Mouse (Mus musculus): ENCODE measurements around the gene Kiss1. TPM values are rescaled to one million over a fixed set of nuclear protein-coding genes. Genes with fewer than 3 reads are reported as not detected.

Gene Kiss1
- polyA plus RNA-seq, 1 experiment from 2014 or later = not detected

- DNase-seq (ENCODE audit: low spot score) = no peak
- H3K4me3 ChIP-seq = no peak overlapping the region
- WGBS = 53% methylated on average over 14 of the region's 14 CpGs
- H3K4me1 ChIP-seq = peaks cover 49% of the 10 kb centered on the region
- peak overlapping the region; percentile 31; the same call in 1 of the 2 replicates for H3K27ac ChIP-seq
- peaks cover 40% of the 10 kb centered on the region for H3K36me3 ChIP-seq
- peaks cover 8% of the 10 kb centered on the region; the same call in 1 of the 2 replicates for H3K27me3 ChIP-seq (ENCODE audit: insufficient read depth, poor library complexity, severe bottlenecking)
- H3K9me3 ChIP-seq = no peaks in the 10 kb centered on the region
These were observed 22.9 kb upstream of the Kiss1 start for GRCm38 (mm10) chr1:133298816-133299215.

GRCm38 (mm10) chr1:133302540-133302939 is 19.1 kb upstream of the Kiss1 start:
- Histone ChIP-seq H3K4me1 (peaks cover 38% of the 10 kb centered on the region), H3K9me3 (no peaks in the 10 kb centered on the region), H3K36me3 (peaks cover 18% of the 10 kb centered on the region; the same call in 1 of the 2 replicates), H3K27ac (peak overlapping the region; percentile 53; the same call in 1 of the 2 replicates), H3K27me3 (ENCODE audit: insufficient read depth, poor library complexity, severe bottlenecking) (peaks cover 8% of the 10 kb centered on the region; the same call in 1 of the 2 replicates), H3K4me3 (no peak overlapping the region)
- 18% methylated on average over 3 of the region's 3 CpGs for WGBS
- DNase-seq (ENCODE audit: low spot score) = no peak

GRCm38 (mm10) chr1:133306842-133307241 is 14.8 kb upstream of the Kiss1 start:
- Histone ChIP-seq H3K4me1 (peaks cover 28% of the 10 kb centered on the region), H3K9me3 (no peaks in the 10 kb centered on the region), H3K27ac (peak overlapping the region; percentile 65), H3K4me3 (no peak overlapping the region), H3K36me3 (no peaks in the 10 kb centered on the region), H3K27me3 (ENCODE audit: insufficient read depth, poor library complexity, severe bottlenecking) (0 out of 2 replicates have a peak, but pooled peaks cover 5% of the 10 kb centered on the region)
- no peak for DNase-seq (ENCODE audit: low spot score)
- WGBS = 19% methylated on average over 4 of the region's 4 CpGs

GRCm38 (mm10) chr1:133307318-133307717 is 14.4 kb upstream of the Kiss1 start:
- no peaks in the 10 kb centered on the region for H3K36me3 ChIP-seq
- H3K27me3 ChIP-seq (ENCODE audit: insufficient read depth, poor library complexity, severe bottlenecking) = peaks cover 8% of the 10 kb centered on the region; the same call in 1 of the 2 replicates
- peaks cover 28% of the 10 kb centered on the region for H3K4me1 ChIP-seq
- 19% methylated on average over 6 of the region's 6 CpGs for WGBS
- H3K4me3 ChIP-seq = no peak overlapping the region
- H3K27ac ChIP-seq = no peak overlapping the region
- no peak for DNase-seq (ENCODE audit: low spot score)
- H3K9me3 ChIP-seq = no peaks in the 10 kb centered on the region

GRCm38 (mm10) chr1:133309652-133310267 is 11.9 kb upstream of the Kiss1 start, which contains the start of gene Golt1a:
Gene Golt1a (plus strand): TSS chr1:133309800.
- DNase-seq (ENCODE audit: low spot score) = no peak
- Histone ChIP-seq H3K27ac (0 out of 2 replicates have a peak within 1 kb of the TSS, but pooled peaks have one; percentile 11), H3K27me3 (ENCODE audit: insufficient read depth, poor library complexity, severe bottlenecking) (peaks cover 19% of the 10 kb centered on the region; the same call in 1 of the 2 replicates), H3K9me3 (no peaks in the 10 kb centered on the region), H3K4me3 (no peak within 1 kb of the TSS), H3K4me1 (peaks cover 24% of the 10 kb centered on the region), H3K36me3 (no peaks in the 10 kb centered on the region)
- 60% methylated on average over 14 of the region's 14 CpGs for WGBS

- DNase-seq (ENCODE audit: low spot score) = no peak
- Histone ChIP-seq H3K36me3 (no peaks in the 10 kb centered on the region), H3K27ac (no peak overlapping the region), H3K9me3 (no peaks in the 10 kb centered on the region), H3K4me1 (peaks cover 24% of the 10 kb centered on the region), H3K27me3 (ENCODE audit: insufficient read depth, poor library complexity, severe bottlenecking) (peaks cover 19% of the 10 kb centered on the region; the same call in 1 of the 2 replicates), H3K4me3 (no peak overlapping the region)
- 52% methylated on average over 4 of the region's 4 CpGs for WGBS
These were observed 10.4 kb upstream of the Kiss1 start for GRCm38 (mm10) chr1:133311240-133311639.

- WGBS = 8% methylated on average over 10 of the region's 10 CpGs
- Histone ChIP-seq H3K9me3 (no peaks in the 10 kb centered on the region), H3K27ac (no peak overlapping the region), H3K4me3 (no peak overlapping the region), H3K36me3 (no peaks in the 10 kb centered on the region), H3K27me3 (ENCODE audit: insufficient read depth, poor library complexity, severe bottlenecking) (peaks cover 19% of the 10 kb centered on the region; the same call in 1 of the 2 replicates), H3K4me1 (peaks cover 21% of the 10 kb centered on the region)
- DNase-seq (ENCODE audit: low spot score) = no peak
These were observed 9.7 kb upstream of the Kiss1 start for GRCm38 (mm10) chr1:133311946-133312345.

- 22% methylated on average over 8 of the region's 8 CpGs for WGBS
- H3K27me3 ChIP-seq (ENCODE audit: insufficient read depth, poor library complexity, severe bottlenecking) = peaks cover 19% of the 10 kb centered on the region; the same call in 1 of the 2 replicates
- DNase-seq (ENCODE audit: low spot score) = no peak
- no peak overlapping the region for H3K4me3 ChIP-seq
- peaks cover 18% of the 10 kb centered on the region for H3K4me1 ChIP-seq
- no peak overlapping the region for H3K27ac ChIP-seq
- no peaks in the 10 kb centered on the region for H3K9me3 ChIP-seq
- no peaks in the 10 kb centered on the region for H3K36me3 ChIP-seq
These were observed 7.3 kb upstream of the Kiss1 start for GRCm38 (mm10) chr1:133314364-133314763.

GRCm38 (mm10) chr1:133315775-133316174 is 5.9 kb upstream of the Kiss1 start:
- peaks cover 18% of the 10 kb centered on the region for H3K4me1 ChIP-seq
- DNase-seq (ENCODE audit: low spot score) = no peak
- H3K36me3 ChIP-seq = no peaks in the 10 kb centered on the region
- H3K27me3 ChIP-seq (ENCODE audit: insufficient read depth, poor library complexity, severe bottlenecking) = peaks cover 17% of the 10 kb centered on the region; the same call in 1 of the 2 replicates
- WGBS = 71% methylated on average over 6 of the region's 6 CpGs
- no peak overlapping the region for H3K27ac ChIP-seq
- H3K9me3 ChIP-seq = no peaks in the 10 kb centered on the region
- H3K4me3 ChIP-seq = no peak overlapping the region

GRCm38 (mm10) chr1:133316577-133316976 is 5.1 kb upstream of the Kiss1 start:
- WGBS = 74% methylated on average over 4 of the region's 4 CpGs
- H3K27me3 ChIP-seq (ENCODE audit: insufficient read depth, poor library complexity, severe bottlenecking) = peaks cover 17% of the 10 kb centered on the region; the same call in 1 of the 2 replicates
- H3K4me3 ChIP-seq = no peak overlapping the region
- H3K9me3 ChIP-seq = no peaks in the 10 kb centered on the region
- H3K4me1 ChIP-seq = peaks cover 13% of the 10 kb centered on the region
- no peaks in the 10 kb centered on the region for H3K36me3 ChIP-seq
- DNase-seq (ENCODE audit: low spot score) = no peak
- no peak overlapping the region for H3K27ac ChIP-seq

- H3K27me3 ChIP-seq (ENCODE audit: insufficient read depth, poor library complexity, severe bottlenecking) = peaks cover 13% of the 10 kb centered on the region; the same call in 1 of the 2 replicates
- H3K4me3 ChIP-seq = no peak overlapping the region
- DNase-seq (ENCODE audit: low spot score) = no peak
- no peaks in the 10 kb centered on the region for H3K36me3 ChIP-seq
- H3K9me3 ChIP-seq = no peaks in the 10 kb centered on the region
- H3K27ac ChIP-seq = no peak overlapping the region
- H3K4me1 ChIP-seq = peaks cover 8% of the 10 kb centered on the region
- WGBS = 88% methylated on average over 1 of the region's 1 CpGs
These were observed 4.5 kb upstream of the Kiss1 start for GRCm38 (mm10) chr1:133317149-133317548.

GRCm38 (mm10) chr1:133323333-133323732 is 1.7 kb downstream of the Kiss1 start:
- 33% methylated on average over 5 of the region's 5 CpGs for WGBS

GRCm38 (mm10) chr1:133325951-133326350 is 4.3 kb downstream of the Kiss1 start:
- WGBS = 77% methylated on average over 8 of the region's 8 CpGs
- H3K27me3 ChIP-seq (ENCODE audit: insufficient read depth, poor library complexity, severe bottlenecking) = peaks cover 46% of the 10 kb centered on the region

More at GRCm38 (mm10) chr1:133323333-133323732, 1.7 kb downstream of the Kiss1 start:
- H3K4me3 ChIP-seq = no peak overlapping the region
- H3K27ac ChIP-seq = no peak overlapping the region
- H3K27me3 ChIP-seq (ENCODE audit: insufficient read depth, poor library complexity, severe bottlenecking) = peaks cover 23% of the 10 kb centered on the region
- H3K36me3 ChIP-seq = no peaks in the 10 kb centered on the region
- H3K4me1 ChIP-seq = 0 out of 2 replicates have a peak, but pooled peaks cover 5% of the 10 kb centered on the region
- no peaks in the 10 kb centered on the region for H3K9me3 ChIP-seq
- no peak for DNase-seq (ENCODE audit: low spot score)

More at GRCm38 (mm10) chr1:133325951-133326350, 4.3 kb downstream of the Kiss1 start:
- no peak for DNase-seq (ENCODE audit: low spot score)
- no peak overlapping the region for H3K4me3 ChIP-seq
- H3K36me3 ChIP-seq = no peaks in the 10 kb centered on the region
- no peak overlapping the region for H3K27ac ChIP-seq
- H3K9me3 ChIP-seq = no peaks in the 10 kb centered on the region
- peaks cover 13% of the 10 kb centered on the region for H3K4me1 ChIP-seq

Data from heart, embryonic 10.5 days (tissue).